Mouse (Mus musculus): Measurements from ENCODE around the gene 1700034J05Rik. TPM values are rescaled to one million over a fixed set of nuclear protein-coding genes. Genes with fewer than 3 reads are reported as not detected.
A peak's percentile ranks its signal among the peaks of the same experiment; 100 is the strongest.

The 1700034J05Rik gene
- total RNA-seq, 2 experiments from 2014 or later: not detected

DNA sequence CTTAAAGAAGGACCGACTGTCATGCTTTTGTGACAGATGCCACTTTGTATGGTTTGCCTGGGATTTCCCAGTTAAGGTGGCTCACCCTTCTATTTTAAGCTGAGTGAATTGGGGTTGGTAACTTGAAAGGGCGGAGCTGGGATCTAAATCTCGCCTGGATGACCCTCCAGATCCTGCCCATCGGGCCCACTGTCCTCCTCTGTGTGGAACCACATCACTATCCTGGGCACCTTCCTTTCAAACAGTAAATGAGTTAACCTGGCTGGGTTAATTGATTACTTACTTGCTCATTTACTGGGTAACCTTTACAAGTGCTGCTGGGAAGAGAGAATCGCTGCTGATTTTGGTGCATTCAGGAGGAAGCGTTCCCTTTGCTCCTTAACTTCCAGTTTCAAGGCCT lies 35.9 kb downstream of the 1700034J05Rik start:
- no peak for DNase-seq

DNA sequence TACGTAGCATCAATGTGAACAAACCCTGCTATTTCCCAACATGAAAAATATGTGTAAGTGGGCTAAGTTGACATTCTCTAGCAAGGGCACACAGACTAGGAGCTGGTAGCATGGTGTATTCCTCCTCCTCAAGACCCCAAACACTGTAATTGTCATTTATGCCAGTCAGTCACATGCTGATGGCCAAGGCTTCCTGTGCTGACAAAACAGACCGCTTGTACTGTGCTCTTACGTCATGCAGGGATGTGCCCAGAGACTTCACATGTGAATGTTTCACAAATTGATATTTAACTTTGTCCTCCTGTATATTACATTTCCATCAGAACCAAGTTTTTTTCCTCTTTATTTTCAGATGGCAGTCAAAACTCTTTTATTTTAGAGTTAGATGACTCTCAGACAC lies 36.8 kb downstream of the 1700034J05Rik start:
- DNase-seq: no peak

DNA sequence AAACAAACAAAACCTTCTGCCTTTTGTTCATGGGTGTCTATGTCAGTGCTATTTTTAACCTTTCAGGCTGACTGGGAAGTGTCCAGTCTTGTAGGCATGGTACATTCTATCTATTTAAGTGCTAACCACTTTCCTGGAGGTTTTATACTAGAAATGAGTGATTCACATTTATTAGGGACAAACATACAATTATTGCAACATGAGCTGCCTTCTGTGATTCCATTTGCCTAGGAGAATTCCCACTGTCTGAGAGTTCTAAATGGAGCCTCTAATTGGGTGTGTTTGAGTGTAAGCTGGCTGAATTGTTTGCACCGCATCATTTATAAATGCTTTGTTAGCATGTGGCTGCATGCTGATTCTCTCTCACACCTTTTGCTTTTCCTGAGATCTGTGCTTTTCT lies 38.4 kb downstream of the 1700034J05Rik start:
- no peak for DNase-seq

DNA sequence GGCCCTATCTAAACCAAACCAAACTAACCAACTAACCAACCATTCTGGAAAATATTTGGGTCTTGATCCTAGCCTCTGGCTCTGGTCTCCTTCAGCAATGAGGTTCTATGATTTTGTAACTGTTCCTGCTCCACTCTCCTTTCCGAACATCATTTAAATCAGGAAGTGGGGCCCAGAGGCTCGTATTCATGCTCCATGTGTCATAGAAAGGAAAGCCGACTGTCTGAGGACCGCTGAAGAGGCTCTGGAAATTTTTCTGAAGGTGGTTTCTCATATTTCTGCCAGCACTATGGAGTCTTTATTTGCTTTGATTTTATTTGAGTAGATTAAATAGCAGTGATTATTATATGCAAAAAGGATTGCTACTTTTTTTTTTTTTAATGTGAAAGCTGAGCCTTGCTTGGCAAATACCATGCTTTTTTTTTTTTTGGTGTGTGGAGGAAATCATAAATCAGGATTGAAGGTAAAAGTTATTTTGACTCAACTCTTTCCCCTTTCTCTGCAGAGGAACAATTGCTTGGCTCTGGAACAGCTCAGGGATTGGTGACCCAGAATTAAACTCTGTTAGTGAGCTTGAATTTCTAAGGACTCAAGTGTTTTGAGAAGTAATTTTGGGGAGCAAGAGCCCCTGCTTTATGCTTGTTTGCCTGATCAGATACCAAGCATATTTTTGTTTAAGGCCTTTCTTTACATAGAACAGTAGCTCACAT lies 40.6 kb downstream of the 1700034J05Rik start:
- no peak for DNase-seq

DNA sequence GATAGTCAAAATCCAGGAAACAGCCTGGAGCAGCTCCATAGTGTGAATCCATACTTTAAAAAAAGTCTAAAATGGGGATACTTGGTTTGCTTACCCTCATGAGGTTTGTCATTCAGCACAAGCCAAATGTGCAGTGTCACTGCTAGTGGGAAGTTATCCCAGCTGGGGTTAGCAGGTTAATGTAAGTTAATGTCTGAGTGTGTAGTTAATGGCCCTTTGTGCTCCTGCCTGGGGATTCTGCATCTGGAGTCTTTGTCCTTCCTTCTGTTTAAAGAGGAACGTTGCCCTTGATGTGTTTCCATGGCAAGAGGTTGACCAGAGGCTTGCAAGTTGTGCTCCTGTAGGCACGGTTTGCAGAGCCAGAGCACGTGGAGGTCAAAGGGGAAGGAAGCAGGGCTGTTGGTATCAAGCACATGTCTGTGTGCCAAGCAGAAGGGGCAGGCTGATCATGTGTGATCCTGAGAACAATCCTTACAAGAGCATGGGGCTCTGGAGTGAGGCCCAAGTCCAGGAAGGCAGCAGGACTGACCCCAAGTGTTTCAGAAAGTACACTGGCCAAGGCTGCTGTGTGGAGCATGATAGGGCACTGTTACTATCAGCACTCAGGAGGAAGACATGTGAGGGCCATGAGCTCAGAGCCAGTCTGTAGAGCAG lies 41.3 kb downstream of the 1700034J05Rik start:
- peak; percentile 39 for DNase-seq

DNA sequence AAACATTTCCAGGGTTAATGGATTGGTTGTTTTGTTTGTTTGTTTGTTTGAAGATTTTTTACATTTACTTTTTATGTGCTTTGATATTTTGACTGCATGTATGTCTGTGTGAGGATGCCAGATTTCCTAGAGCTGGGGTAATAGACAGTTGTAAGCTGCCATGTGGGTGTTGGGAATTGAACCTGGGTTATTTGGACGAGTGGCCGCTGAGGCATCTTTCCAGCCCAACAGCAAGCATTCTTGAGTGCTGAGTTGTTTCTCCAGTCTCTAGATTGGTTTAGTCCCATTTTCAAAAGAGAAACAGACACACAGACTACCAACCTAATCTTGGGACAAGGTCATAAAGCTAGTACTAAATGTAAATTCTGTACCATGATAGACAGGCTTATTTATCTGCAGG lies 43.4 kb downstream of the 1700034J05Rik start:
- no peak for DNase-seq

DNA sequence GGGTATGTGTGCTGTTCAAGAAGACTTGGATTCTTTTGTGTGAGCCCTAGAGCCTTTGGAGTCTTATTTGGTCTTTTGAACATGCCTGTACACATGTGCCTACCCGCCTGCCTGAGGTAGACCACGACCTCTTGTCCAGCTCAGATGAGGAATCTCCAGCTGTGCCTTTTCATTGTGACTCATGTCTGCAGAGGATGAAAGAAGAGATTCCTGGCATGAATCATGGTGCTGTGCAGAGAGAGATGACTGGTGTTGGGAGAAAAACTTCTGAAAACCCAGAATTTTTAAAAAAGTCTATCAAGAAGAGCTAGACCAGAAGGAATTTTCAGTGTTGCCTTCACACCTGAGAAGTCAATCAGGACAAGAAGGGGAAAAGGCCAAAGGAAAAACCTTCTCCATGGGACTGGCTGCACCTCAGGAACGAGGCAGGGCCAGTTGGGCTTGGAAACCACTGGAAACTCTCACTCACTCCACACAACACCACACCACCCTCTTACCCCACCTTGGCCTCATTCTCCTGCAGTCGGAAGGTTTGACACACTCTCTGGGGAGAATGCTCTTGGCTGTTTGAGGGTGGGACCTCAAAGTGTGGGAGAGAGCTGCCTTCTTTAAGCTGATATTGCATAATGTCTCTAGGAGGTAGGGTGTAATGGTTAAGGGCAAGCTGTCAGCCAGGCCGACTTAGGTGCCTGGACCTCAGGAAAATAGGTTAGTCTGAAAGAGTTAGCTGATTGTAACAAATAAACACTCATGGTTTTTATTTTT lies 44.3 kb downstream of the 1700034J05Rik start:
- DNase-seq: no peak

DNA sequence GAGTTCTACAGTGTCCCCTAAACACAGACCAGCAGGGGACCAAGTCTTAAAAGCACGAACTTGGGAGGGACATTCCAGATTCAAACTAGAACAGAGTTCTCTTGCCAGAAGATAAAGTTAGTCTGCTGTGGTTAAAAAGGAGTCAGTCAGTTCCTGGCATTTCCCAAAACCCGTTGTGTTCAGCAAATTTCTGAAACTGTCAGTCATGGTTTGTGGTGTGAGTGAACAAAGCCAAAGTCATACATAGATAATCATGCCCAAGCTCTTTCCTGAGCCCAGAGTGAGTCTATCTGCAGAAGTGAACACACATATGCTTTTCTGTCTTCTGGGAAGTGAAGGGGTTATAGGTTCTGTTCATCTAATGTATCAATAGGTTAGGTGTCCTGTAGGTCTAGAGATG lies 45.4 kb downstream of the 1700034J05Rik start:
- no peak for DNase-seq

DNA sequence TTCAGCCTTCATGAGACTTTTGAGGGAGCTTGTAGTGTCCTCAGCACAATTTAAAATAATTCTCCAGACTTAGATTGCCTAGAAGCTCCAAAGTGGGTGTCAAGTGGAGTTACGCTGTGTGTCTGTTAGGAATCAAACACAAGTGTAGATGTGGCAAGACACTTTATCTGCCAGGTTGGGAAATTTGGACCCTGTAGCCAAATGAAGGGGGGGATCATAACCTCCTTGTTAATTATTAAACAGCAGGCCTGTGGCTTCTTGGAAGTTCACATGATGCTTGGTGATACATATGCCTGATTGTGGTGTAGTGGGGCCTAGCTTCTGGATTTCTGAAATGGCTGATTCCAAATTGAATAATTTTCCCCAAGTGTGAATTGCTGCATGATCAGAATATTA lies 46.4 kb downstream of the 1700034J05Rik start:
- DNase-seq: no peak

DNA sequence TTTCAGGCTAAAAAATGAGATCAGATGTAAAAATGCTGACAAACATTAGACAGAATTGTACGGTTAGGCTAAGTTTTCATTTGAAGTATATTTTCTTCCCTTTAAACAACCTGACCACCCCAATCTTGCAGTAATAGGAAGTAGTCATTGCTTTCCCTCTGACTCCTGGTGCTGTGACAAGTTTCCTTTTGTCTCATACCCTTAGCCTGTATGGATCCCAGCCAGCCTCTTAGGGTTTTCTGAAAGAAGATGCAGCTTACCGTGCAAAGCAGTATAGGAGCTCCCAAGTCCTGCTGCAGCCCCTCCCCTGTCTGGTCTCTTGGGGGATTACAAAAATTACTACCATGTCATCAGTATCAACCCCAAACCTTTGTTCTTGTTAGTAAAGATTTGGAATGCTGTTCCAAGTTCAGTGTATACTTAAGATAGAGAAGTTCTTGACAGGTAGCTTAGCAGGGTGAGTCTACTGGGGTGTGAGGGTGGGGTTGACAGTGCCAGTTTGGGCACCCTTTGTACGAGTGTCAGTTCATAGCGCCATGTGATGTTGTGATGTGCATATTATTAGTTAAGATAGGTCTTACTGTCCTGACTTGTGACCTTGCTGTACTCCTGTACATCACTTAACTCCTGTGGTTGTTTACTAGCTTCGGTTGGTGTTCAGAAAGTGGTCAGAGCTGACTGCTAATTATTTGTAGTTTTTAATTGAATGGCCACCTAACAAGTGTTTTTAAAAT lies 47.0 kb downstream of the 1700034J05Rik start:
- no peak for DNase-seq

DNA sequence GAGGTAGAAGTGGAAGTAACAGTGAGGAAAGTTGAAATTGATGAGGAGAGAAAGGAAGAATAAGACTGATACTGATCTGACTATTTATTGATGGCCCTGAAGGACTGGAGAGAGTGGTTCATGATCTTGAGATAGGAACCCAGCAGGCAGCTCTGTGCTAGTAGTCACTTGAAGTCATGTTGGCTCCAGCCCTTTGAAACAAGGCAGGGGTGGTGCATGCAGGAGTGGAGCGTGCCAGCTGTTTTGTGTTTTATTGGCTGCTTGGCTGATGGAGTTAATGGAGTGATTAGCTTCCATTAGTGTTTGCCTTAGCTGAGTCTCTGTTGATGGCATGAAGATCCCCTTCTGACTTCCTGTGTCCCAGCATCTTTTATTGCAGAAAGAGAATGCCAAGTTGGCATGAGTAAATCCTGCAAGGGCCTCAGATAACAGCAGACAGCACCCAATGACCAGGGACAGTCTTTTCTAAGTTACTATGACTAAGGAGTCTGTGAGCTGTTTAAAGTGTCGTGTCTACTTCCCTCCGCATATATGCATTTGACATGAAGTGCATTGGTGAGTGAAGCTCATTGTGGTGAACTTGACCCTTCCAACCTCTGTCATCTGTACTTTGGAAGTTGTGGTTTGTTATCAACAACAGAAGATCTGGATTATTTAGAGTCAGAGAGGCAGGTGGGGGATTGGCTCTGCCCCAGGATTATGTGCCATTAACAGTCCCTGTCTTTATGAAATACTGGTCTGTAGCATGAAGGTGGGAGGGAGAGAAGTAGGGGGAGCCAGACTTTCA lies 48.0 kb downstream of the 1700034J05Rik start:
- DNase-seq: no peak

DNA sequence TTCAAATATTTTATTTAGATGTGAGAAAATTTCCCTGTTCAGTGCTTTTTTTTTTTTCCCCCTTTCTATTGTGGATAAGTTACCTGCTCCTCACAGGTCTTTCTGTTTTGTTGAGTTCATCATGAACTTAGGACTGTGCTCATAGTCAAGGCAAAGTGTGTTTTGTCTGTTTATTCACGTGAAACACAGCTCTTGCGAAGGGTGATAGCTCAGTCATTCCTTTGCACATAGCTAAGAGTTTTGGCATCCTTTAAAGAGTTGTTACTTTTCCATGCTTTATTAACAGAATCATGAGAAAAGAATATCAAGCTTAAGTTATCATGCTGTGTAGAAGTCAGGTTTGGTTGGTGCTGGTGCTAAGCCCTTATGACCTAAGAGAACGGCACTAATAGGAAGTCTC lies 49.5 kb downstream of the 1700034J05Rik start:
- DNase-seq: no peak

DNA sequence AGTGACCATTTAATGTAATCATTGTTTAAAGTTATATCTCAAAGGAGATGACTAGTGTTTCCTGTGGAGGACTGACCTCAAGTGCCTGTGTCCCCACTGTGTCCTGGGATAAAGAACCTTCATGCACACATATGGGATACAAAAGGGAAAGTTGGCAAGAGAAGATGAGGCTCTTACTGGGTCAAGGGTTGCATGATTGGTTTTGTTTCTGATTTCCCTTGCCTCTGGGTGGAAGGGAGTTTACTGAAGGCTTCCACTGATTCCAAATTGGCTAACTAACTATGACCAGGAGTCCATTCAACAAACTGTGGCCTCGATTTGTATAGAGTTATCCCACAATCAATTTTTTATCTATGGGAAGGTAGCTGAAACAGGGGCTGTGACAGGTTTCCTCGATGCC lies 50.6 kb downstream of the 1700034J05Rik start:
- no peak for DNase-seq

DNA sequence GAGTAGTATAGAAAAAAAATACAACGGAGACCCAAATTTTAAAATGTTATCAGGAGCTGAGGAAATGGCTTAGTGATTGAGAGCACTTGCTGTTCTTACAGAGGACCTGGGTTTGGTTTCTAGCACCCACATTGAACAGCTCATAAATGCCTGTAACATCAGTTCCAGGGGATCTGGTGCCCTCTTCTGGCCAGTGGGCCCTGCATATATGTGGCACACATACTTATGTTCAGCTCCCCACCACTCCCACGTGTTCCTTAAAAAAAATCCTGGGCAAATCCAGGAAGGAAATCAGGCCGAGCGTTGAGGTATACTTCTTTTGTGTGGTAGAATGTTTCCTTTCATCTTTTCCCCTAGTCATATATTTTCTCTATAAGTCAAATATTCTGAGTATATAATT lies 52.3 kb downstream of the 1700034J05Rik start:
- DNase-seq: no peak

Other genes starting within 250 kb of the 1700034J05Rik start
- 10 to 100 TPM; 25.4 to 29.1 TPM for gene Stk38l, start 229.4 kb downstream of the 1700034J05Rik start, total RNA-seq (2021)
- 1 to 10 TPM; 1.4 to 2.1 TPM for gene Arntl2, start 158.4 kb downstream of the 1700034J05Rik start, total RNA-seq (2021)
- under 1 TPM; 0.47 to 0.62 TPM for gene Smco2, start 104.3 kb downstream of the 1700034J05Rik start, total RNA-seq (2021)
- gene Ppfibp1, start 65.9 kb downstream of the 1700034J05Rik start, total RNA-seq (2021): 100 to 1,000 TPM in 1 of 2 experiments, 10 to 100 TPM in 1; 95.3 to 106 TPM
- 1 to 10 TPM; 1.3 to 1.4 TPM for gene Rep15, start 78.2 kb upstream of the 1700034J05Rik start, total RNA-seq (2021)
- 100 to 1,000 TPM; 145 to 147 TPM for gene Mrps35, start 88.3 kb upstream of the 1700034J05Rik start, total RNA-seq (2021)
- not detected for gene Mansc4, start 132.6 kb upstream of the 1700034J05Rik start, total RNA-seq (2021)
- gene Klhl42, start 137.0 kb upstream of the 1700034J05Rik start, total RNA-seq (2021): 1 to 10 TPM; 6.7 to 7.8 TPM

Measured in heart, postnatal 4 days (tissue).